Mouse (Mus musculus) pancreas, adult 10 weeks (tissue): ENCODE measurements around the gene Fitm1. TPM values are rescaled to one million over a fixed set of nuclear protein-coding genes. Genes with fewer than 3 reads are reported as not detected.

Experiments
- polyA plus RNA-seq: library from polyadenylated mRNA; stranded (reverse); fragments of 350-450 nt; fragmentation: Illumina TruSeq; extraction: RNeasy Lipid Tissue Mini Kit (QIAGEN cat#74804); gene quantifications from one replicate; pipeline ENCODE4 v1.2.3, GENCODE M21; 2015; ENCODE audit warnings: low read depth, low replicate concordance; ENCODE audit not compliant: insufficient read depth

Fitm1 gene
- polyA plus RNA-seq, result not detected

GRCm38 (mm10) chr14:55575302-55575701 lies at the start of gene Fitm1:
TSS of gene Fitm1 (plus strand) at chr14:55575617.

GRCm38 (mm10) chr14:55540067-55540786 lies 35.2 kb upstream of the Fitm1 start, which contains the start of gene Pck2:
TSS of gene Pck2 (plus strand) at chr14:55540266.

GRCm38 (mm10) chr14:55559799-55560201 lies 15.6 kb upstream of the Fitm1 start, which contains the start of gene Dcaf11:
TSS of gene Dcaf11 (plus strand) at chr14:55560006.

GRCm38 (mm10) chr14:55560202-55561073 lies 15.0 kb upstream of the Fitm1 start, which contains the start of gene A730061H03Rik:
TSS of gene A730061H03Rik (minus strand) at chr14:55560406.

GRCm38 (mm10) chr14:55577871-55578667 lies 2.7 kb downstream of the Fitm1 start, which contains the start of gene Psme1:
TSS of gene Psme1 (plus strand) at chr14:55578123.

GRCm38 (mm10) chr14:55584702-55585565 lies 9.5 kb downstream of the Fitm1 start, which contains the start of gene Emc9:
TSS of gene Emc9 (minus strand) at chr14:55585302.

GRCm38 (mm10) chr14:55590748-55591330 lies 15.4 kb downstream of the Fitm1 start, which contains the start of gene Psme2:
TSS of gene Psme2 (minus strand) at chr14:55591113.

GRCm38 (mm10) chr14:55591331-55591891 lies 16.0 kb downstream of the Fitm1 start, which contains the start of gene Rnf31:
TSS of gene Rnf31 (plus strand) at chr14:55591708.

GRCm38 (mm10) chr14:55603271-55603632 lies 27.8 kb downstream of the Fitm1 start, which contains the start of gene Irf9:
TSS of gene Irf9 (plus strand) at chr14:55603571.

GRCm38 (mm10) chr14:55617822-55618221 lies 42.4 kb downstream of the Fitm1 start, which contains the start of gene Rec8:
TSS of gene Rec8 (plus strand) at chr14:55618037.

Other genes starting within 250 kb of the Fitm1 start
- gene Dhrs4, start 96.9 kb upstream of the Fitm1 start, polyA plus RNA-seq, result 17.0 TPM
- 11.7 TPM for gene Carmil3, start 85.0 kb upstream of the Fitm1 start, polyA plus RNA-seq
- not detected for gene Cpne6, start 65.2 kb upstream of the Fitm1 start, polyA plus RNA-seq
- gene Nrl, start 50.6 kb upstream of the Fitm1 start, polyA plus RNA-seq, result not detected
- 29.0 TPM for gene Pck2, start 35.4 kb upstream of the Fitm1 start, polyA plus RNA-seq
- gene Dcaf11, start 15.6 kb upstream of the Fitm1 start, polyA plus RNA-seq, result 38.9 TPM
- gene A730061H03Rik, start 15.2 kb upstream of the Fitm1 start, polyA plus RNA-seq, result not detected
- gene Psme1, start 2.5 kb downstream of the Fitm1 start, polyA plus RNA-seq, result 38.5 TPM
- gene Emc9, start 9.7 kb downstream of the Fitm1 start, polyA plus RNA-seq, result 11.7 TPM
- 49.1 TPM for gene Psme2, start 15.5 kb downstream of the Fitm1 start, polyA plus RNA-seq
- gene Rnf31, start 16.1 kb downstream of the Fitm1 start, polyA plus RNA-seq, result 14.7 TPM
- 11.2 TPM for gene Irf9, start 28.0 kb downstream of the Fitm1 start, polyA plus RNA-seq
- 9.7 TPM for gene Rec8, start 42.4 kb downstream of the Fitm1 start, polyA plus RNA-seq
- 49.8 TPM for gene Ipo4, start 60.3 kb downstream of the Fitm1 start, polyA plus RNA-seq
- 1.6 TPM for gene Gm49378, start 62.3 kb downstream of the Fitm1 start, polyA plus RNA-seq
- 17.3 TPM for gene Tm9sf1, start 68.2 kb downstream of the Fitm1 start, polyA plus RNA-seq
- 0.59 TPM for gene Tssk4, start 74.6 kb downstream of the Fitm1 start, polyA plus RNA-seq
- gene Mdp1, start 84.9 kb downstream of the Fitm1 start, polyA plus RNA-seq, result 8.9 TPM
- 5.6 TPM for gene Gmpr2, start 96.3 kb downstream of the Fitm1 start, polyA plus RNA-seq
- 60.9 TPM for gene Nedd8, start 96.5 kb downstream of the Fitm1 start, polyA plus RNA-seq
- 5.5 TPM for gene Tinf2, start 106.2 kb downstream of the Fitm1 start, polyA plus RNA-seq
- gene Tgm1, start 138.3 kb downstream of the Fitm1 start, polyA plus RNA-seq, result 0.30 TPM
- gene Rabggta, start 146.6 kb downstream of the Fitm1 start, polyA plus RNA-seq, result 9.4 TPM
- gene Dhrs1, start 170.1 kb downstream of the Fitm1 start, polyA plus RNA-seq, result 28.8 TPM
- 2.8 TPM for gene Nop9, start 170.1 kb downstream of the Fitm1 start, polyA plus RNA-seq
- gene Cideb, start 182.8 kb downstream of the Fitm1 start, polyA plus RNA-seq, result not detected
- not detected for gene Ltb4r2, start 185.8 kb downstream of the Fitm1 start, polyA plus RNA-seq
- not detected for gene Ltb4r1, start 190.3 kb downstream of the Fitm1 start, polyA plus RNA-seq
- 14.4 TPM for gene Adcy4, start 208.5 kb downstream of the Fitm1 start, polyA plus RNA-seq
- gene Ripk3, start 213.2 kb downstream of the Fitm1 start, polyA plus RNA-seq, result 2.2 TPM
- 5.5 TPM for gene Nfatc4, start 247.5 kb downstream of the Fitm1 start, polyA plus RNA-seq